Mouse (Mus musculus): ENCODE results near the gene Enthd1. TPM values are rescaled to one million over a fixed set of nuclear protein-coding genes. Genes with fewer than 3 reads are reported as not detected.
A peak's percentile ranks its signal among the peaks of the same experiment; 100 is the strongest.

Enthd1 gene
- polyA plus RNA-seq, 1 experiment: not detected

GRCm38 (mm10) chr15:80474429-80475002, 90.4 kb downstream of the Enthd1 start:
- TF ChIP-seq CTCF (IDR thresholded peaks at IDR 0.05; ENCODE audit: low read depth, low read length): no peak
- TF ChIP-seq POLR2A (IDR thresholded peaks at IDR 0.05; ENCODE audit: borderline replicate concordance, low read depth, low read length): no peak
- H3K27ac ChIP-seq (ENCODE audit: insufficient read depth, low read depth, low read length): no peak overlapping the region
- no peak overlapping the region for H3K4me3 ChIP-seq (ENCODE audit: insufficient read depth, low read length)

GRCm38 (mm10) chr15:80467876-80468275, 97.1 kb downstream of the Enthd1 start:
- no peak for TF ChIP-seq CTCF (IDR thresholded peaks at IDR 0.05; ENCODE audit: low read depth, low read length)
- no peak for TF ChIP-seq POLR2A (IDR thresholded peaks at IDR 0.05; ENCODE audit: borderline replicate concordance, low read depth, low read length)
- Histone ChIP-seq H3K4me1 (ENCODE audit: control insufficient read depth, insufficient read depth, low read length) (no peaks in the 10 kb centered on the region), H3K4me3 (ENCODE audit: insufficient read depth, low read length) (no peak overlapping the region), H3K27ac (ENCODE audit: insufficient read depth, low read depth, low read length) (no peak overlapping the region)

More at GRCm38 (mm10) chr15:80474429-80475002, 90.4 kb downstream of the Enthd1 start:
- H3K4me1 ChIP-seq (ENCODE audit: control insufficient read depth, insufficient read depth, low read length): peaks cover 6% of the 10 kb centered on the region

GRCm38 (mm10) chr15:80462106-80462505, 102.8 kb downstream of the Enthd1 start:
- Histone ChIP-seq H3K27ac (ENCODE audit: insufficient read depth, low read depth, low read length) (no peak overlapping the region), H3K4me1 (ENCODE audit: control insufficient read depth, insufficient read depth, low read length) (peaks cover 18% of the 10 kb centered on the region), H3K4me3 (ENCODE audit: insufficient read depth, low read length) (no peak overlapping the region)
- TF ChIP-seq POLR2A (IDR thresholded peaks at IDR 0.05; ENCODE audit: borderline replicate concordance, low read depth, low read length) (no peak), CTCF (IDR thresholded peaks at IDR 0.05; ENCODE audit: low read depth, low read length) (no peak)

- H3K4me1 ChIP-seq (ENCODE audit: control insufficient read depth, insufficient read depth, low read length): peaks cover 19% of the 10 kb centered on the region
- TF ChIP-seq CTCF (IDR thresholded peaks at IDR 0.05; ENCODE audit: low read depth, low read length) (no peak), POLR2A (IDR thresholded peaks at IDR 0.05; ENCODE audit: borderline replicate concordance, low read depth, low read length) (no peak)
- no peak overlapping the region for H3K4me3 ChIP-seq (ENCODE audit: insufficient read depth, low read length)
- no peak overlapping the region for H3K27ac ChIP-seq (ENCODE audit: insufficient read depth, low read depth, low read length)
These were observed 103.5 kb downstream of the Enthd1 start for GRCm38 (mm10) chr15:80461446-80461845.

GRCm38 (mm10) chr15:80460011-80460410, 104.9 kb downstream of the Enthd1 start:
- Histone ChIP-seq H3K27ac (ENCODE audit: insufficient read depth, low read depth, low read length) (no peak overlapping the region), H3K4me1 (ENCODE audit: control insufficient read depth, insufficient read depth, low read length) (peaks cover 19% of the 10 kb centered on the region), H3K4me3 (ENCODE audit: insufficient read depth, low read length) (no peak overlapping the region)
- TF ChIP-seq CTCF (IDR thresholded peaks at IDR 0.05; ENCODE audit: low read depth, low read length) (no peak), POLR2A (IDR thresholded peaks at IDR 0.05; ENCODE audit: borderline replicate concordance, low read depth, low read length) (no peak)

DNA sequence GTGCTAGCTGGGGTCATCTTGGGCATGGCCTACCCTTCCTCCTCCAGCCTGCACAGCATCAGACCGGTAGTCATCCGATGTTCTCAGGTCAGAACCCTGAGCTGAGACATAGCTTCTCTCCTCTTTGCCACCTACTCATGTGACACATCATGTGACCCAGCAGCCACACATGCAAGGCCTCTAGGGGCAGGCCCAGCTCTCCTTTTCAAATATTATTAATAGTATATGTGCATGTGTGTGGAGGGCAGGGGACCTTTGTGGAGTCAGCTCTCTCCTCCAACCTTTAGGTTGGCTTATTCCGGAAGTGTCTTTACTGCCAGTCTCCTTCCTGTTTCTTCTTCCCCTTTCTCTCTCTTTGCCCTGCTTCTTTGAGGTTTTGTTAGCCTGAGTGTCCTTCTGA, 107.0 kb downstream of the Enthd1 start:
- TF ChIP-seq POLR2A (IDR thresholded peaks at IDR 0.05; ENCODE audit: borderline replicate concordance, low read depth, low read length): no peak
- TF ChIP-seq CTCF (IDR thresholded peaks at IDR 0.05; ENCODE audit: low read depth, low read length): no peak
- Histone ChIP-seq H3K4me1 (ENCODE audit: control insufficient read depth, insufficient read depth, low read length) (peaks cover 19% of the 10 kb centered on the region), H3K27ac (ENCODE audit: insufficient read depth, low read depth, low read length) (peak overlapping the region; percentile 46), H3K4me3 (ENCODE audit: insufficient read depth, low read length) (no peak overlapping the region)

GRCm38 (mm10) chr15:80454486-80454885, 110.5 kb downstream of the Enthd1 start:
- Histone ChIP-seq H3K27ac (ENCODE audit: insufficient read depth, low read depth, low read length) (no peak overlapping the region), H3K4me3 (ENCODE audit: insufficient read depth, low read length) (no peak overlapping the region), H3K4me1 (ENCODE audit: control insufficient read depth, insufficient read depth, low read length) (peaks cover 19% of the 10 kb centered on the region)
- no peak for TF ChIP-seq POLR2A (IDR thresholded peaks at IDR 0.05; ENCODE audit: borderline replicate concordance, low read depth, low read length)
- TF ChIP-seq CTCF (IDR thresholded peaks at IDR 0.05; ENCODE audit: low read depth, low read length): no peak

DNA sequence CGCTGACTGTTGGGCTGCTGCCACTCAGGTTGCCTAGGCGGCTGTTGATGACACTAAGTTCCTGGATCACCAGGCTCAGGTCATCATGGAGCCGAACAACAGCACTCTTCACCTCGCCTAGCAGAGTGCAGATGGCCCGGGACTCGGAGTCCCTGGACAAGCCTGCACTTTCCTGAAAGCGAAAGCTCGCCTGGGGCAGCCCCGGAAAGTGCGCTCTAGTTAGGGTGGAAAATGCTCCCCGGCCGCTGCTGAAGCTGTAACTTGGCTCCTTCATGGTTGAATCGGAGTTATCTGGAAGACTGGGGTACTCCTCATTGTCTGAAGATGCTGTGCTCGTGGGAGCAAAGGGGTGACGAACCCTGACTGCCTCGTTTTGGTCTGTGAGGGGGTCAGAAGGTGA, 112.5 kb downstream of the Enthd1 start:
- Histone ChIP-seq H3K27ac (ENCODE audit: insufficient read depth, low read depth, low read length) (no peak overlapping the region), H3K4me3 (ENCODE audit: insufficient read depth, low read length) (no peak overlapping the region), H3K4me1 (ENCODE audit: control insufficient read depth, insufficient read depth, low read length) (peaks cover 5% of the 10 kb centered on the region)
- TF ChIP-seq POLR2A (IDR thresholded peaks at IDR 0.05; ENCODE audit: borderline replicate concordance, low read depth, low read length) (no peak), CTCF (IDR thresholded peaks at IDR 0.05; ENCODE audit: low read depth, low read length) (no peak)

- TF ChIP-seq CTCF (IDR thresholded peaks at IDR 0.05; ENCODE audit: low read depth, low read length) (no peak), POLR2A (IDR thresholded peaks at IDR 0.05; ENCODE audit: borderline replicate concordance, low read depth, low read length) (no peak)
- H3K4me3 ChIP-seq (ENCODE audit: insufficient read depth, low read length): no peak overlapping the region
- no peak overlapping the region for H3K27ac ChIP-seq (ENCODE audit: insufficient read depth, low read depth, low read length)
- peaks cover 6% of the 10 kb centered on the region for H3K4me1 ChIP-seq (ENCODE audit: control insufficient read depth, insufficient read depth, low read length)
These were observed 118.8 kb downstream of the Enthd1 start for GRCm38 (mm10) chr15:80445956-80446687.

DNA sequence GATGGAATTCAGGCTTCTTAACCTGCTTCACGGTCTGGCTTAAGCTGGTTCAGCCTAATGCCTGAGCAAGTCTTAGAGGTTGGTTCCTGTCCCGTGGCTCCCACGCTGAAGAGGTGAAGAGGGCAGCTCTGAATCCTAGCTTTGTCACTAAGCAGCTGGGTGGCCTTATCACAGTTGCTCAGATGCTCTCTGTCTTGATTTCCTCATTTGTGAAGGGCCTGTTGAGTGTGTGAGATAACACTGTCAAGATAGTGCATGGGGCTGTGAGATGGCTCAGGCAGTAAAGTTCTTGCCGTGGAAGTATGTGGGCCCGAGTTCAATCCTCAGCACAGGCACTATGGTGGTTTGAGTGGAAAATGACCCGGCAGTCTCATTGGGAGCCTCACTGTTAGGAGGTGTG, 124.8 kb downstream of the Enthd1 start:
- peaks cover 6% of the 10 kb centered on the region for H3K4me1 ChIP-seq (ENCODE audit: control insufficient read depth, insufficient read depth, low read length)
- no peak overlapping the region for H3K27ac ChIP-seq (ENCODE audit: insufficient read depth, low read depth, low read length)
- TF ChIP-seq POLR2A (IDR thresholded peaks at IDR 0.05; ENCODE audit: borderline replicate concordance, low read depth, low read length): no peak
- TF ChIP-seq CTCF (IDR thresholded peaks at IDR 0.05; ENCODE audit: low read depth, low read length): no peak
- H3K4me3 ChIP-seq (ENCODE audit: insufficient read depth, low read length): no peak overlapping the region
